Mouse (Mus musculus) MEL (cell line): ENCODE measurements around the gene Slc16a11. TPM values are rescaled to one million over a fixed set of nuclear protein-coding genes. Genes with fewer than 3 reads are reported as not detected.

Experiments
- DNase-seq: peaks from one replicate; pipeline ENCODE4 v3.0.0; 2011; ENCODE audit warnings: low read depth, low spot score
- H3K27ac ChIP-seq: 2 replicates; pipeline ENCODE4 v1.5.1; 2012; ENCODE audit warnings: low read depth, mild to moderate bottlenecking, control low read depth, low read length, moderate library complexity; ENCODE audit not compliant: control insufficient read depth
- H3K27me3 ChIP-seq, 2 experiments: fragments of 150-350 bp in 1 of 2; sonication (generic) in 1 of 2; 2 replicates each; pipeline ENCODE4 v1.6.1; 2012; ENCODE audit warnings: low read length in 2 of 2, mild to moderate bottlenecking in 2 of 2, improper control_type of control experiment in 1 of 2, moderate library complexity in 1 of 2; ENCODE audit not compliant: insufficient read depth in 2 of 2, control insufficient read depth in 1 of 2
- H3K36me3 ChIP-seq, 2 experiments: 2 replicates each; pipeline ENCODE4 v1.6.1; 2012 to 2014; ENCODE audit warnings: low read length in 2 of 2, improper control_type of control experiment in 1 of 2, inconsistent platforms in 1 of 2, mild to moderate bottlenecking in 1 of 2; ENCODE audit not compliant: insufficient read depth in 2 of 2, control insufficient read depth in 1 of 2
- H3K4me1 ChIP-seq, 2 experiments: fragments of 150-350 bp in 1 of 2; sonication (generic) in 1 of 2; 2 replicates each; pipeline ENCODE4 v1.6.1; 2012; ENCODE audit warnings: low read length in 2 of 2, improper control_type of control experiment in 1 of 2, mild to moderate bottlenecking in 1 of 2; ENCODE audit not compliant: insufficient read depth in 2 of 2, control insufficient read depth in 1 of 2
- H3K4me3 ChIP-seq, 2 experiments: fragments of 150-350 bp in 1 of 2; sonication (generic) in 1 of 2; 2 replicates each; pipeline ENCODE4 v1.5.1; 2012; ENCODE audit warnings: low read depth in 2 of 2, low read length in 2 of 2, mild to moderate bottlenecking in 2 of 2, moderate library complexity in 2 of 2, control low read depth in 1 of 2, improper control_type of control experiment in 1 of 2; ENCODE audit not compliant: control insufficient read depth in 1 of 2, insufficient read depth in 1 of 2
- H3K79me2 ChIP-seq: 2 replicates; pipeline ENCODE4 v1.6.1; 2012; ENCODE audit warnings: mild to moderate bottlenecking, low read length, moderate library complexity; ENCODE audit not compliant: control insufficient read depth, poor library complexity, insufficient read depth
- H3K9ac ChIP-seq: 2 replicates; pipeline ENCODE4 v1.6.1; 2012; ENCODE audit warnings: low read depth, mild to moderate bottlenecking, control low read depth, low read length, moderate library complexity; ENCODE audit not compliant: control insufficient read depth, poor library complexity, severe bottlenecking
- H3K9me3 ChIP-seq: fragments of 150-350 bp; sonication (generic); replicated peaks from 2 replicates; pipeline ENCODE4 v1.6.1; 2012; ENCODE audit warnings: mild to moderate bottlenecking, low read length, improper control_type of control experiment, moderate library complexity; ENCODE audit not compliant: insufficient read depth
- BHLHE40 ChIP-seq: IDR thresholded peaks from 2 replicates; pipeline ENCODE4 v1.6.1; 2012; ENCODE audit warnings: low read depth, mild to moderate bottlenecking, inconsistent platforms, low read length, improper control_type of control experiment, borderline replicate concordance
- CHD1 ChIP-seq: IDR thresholded peaks from 2 replicates; pipeline ENCODE4 v1.6.1; 2012; ENCODE audit warnings: low read depth, mild to moderate bottlenecking, inconsistent platforms, low read length, improper control_type of control experiment
- CTCF ChIP-seq, 3 experiments: IDR thresholded peaks in 2 of 3; conservative IDR thresholded peaks in 1 of 3; 2 replicates each; pipeline ENCODE4 v1.5.1; 2011 to 2012; ENCODE audit warnings: low read length in 3 of 3, low read depth in 2 of 3, mild to moderate bottlenecking in 2 of 3, improper control_type of control experiment in 1 of 3, inconsistent platforms in 1 of 3, mixed read lengths in 1 of 3, moderate library complexity in 1 of 3; ENCODE audit not compliant: control insufficient read depth in 1 of 3, insufficient read depth in 1 of 3, poor library complexity in 1 of 3, severe bottlenecking in 1 of 3
- EP300 ChIP-seq, 2 experiments: IDR thresholded peaks; 2 replicates each; pipeline ENCODE4 v1.6.1; 2011; ENCODE audit warnings: improper control_type of control experiment in 2 of 2, low read length in 2 of 2, low read depth in 1 of 2, mild to moderate bottlenecking in 1 of 2
- GABPA ChIP-seq: IDR thresholded peaks from 2 replicates; pipeline ENCODE4 v1.6.1; 2012; ENCODE audit warnings: low read depth, mild to moderate bottlenecking, inconsistent platforms, low read length, improper control_type of control experiment, moderate library complexity
- GATA1 ChIP-seq: IDR thresholded peaks from 2 replicates; pipeline ENCODE4 v1.6.1; 2011; ENCODE audit warnings: low read depth, low read length, improper control_type of control experiment
- MAX ChIP-seq: IDR thresholded peaks from 2 replicates; pipeline ENCODE4 v1.6.1; 2011; ENCODE audit warnings: low read length, improper control_type of control experiment
- MAZ ChIP-seq: IDR thresholded peaks from 2 replicates; pipeline ENCODE4 v1.6.1; 2012; ENCODE audit warnings: low read depth, mild to moderate bottlenecking, inconsistent platforms, low read length, improper control_type of control experiment
- MYC ChIP-seq: IDR thresholded peaks from 2 replicates; pipeline ENCODE4 v1.6.1; 2011; ENCODE audit warnings: low read depth, mild to moderate bottlenecking, low read length, improper control_type of control experiment, moderate library complexity
- NELFE ChIP-seq: IDR thresholded peaks from 2 replicates; pipeline ENCODE4 v1.6.1; 2011; ENCODE audit warnings: low read depth, low read length, improper control_type of control experiment
- RCOR1 ChIP-seq: IDR thresholded peaks from 2 replicates; pipeline ENCODE4 v1.6.1; 2012; ENCODE audit warnings: low read depth, mild to moderate bottlenecking, inconsistent platforms, low read length, improper control_type of control experiment
- USF2 ChIP-seq, 2 experiments: IDR thresholded peaks; 2 replicates each; pipeline ENCODE4 v1.6.1; 2011 to 2012; ENCODE audit warnings: improper control_type of control experiment in 2 of 2, low read length in 2 of 2, borderline replicate concordance in 1 of 2, inconsistent platforms in 1 of 2, low read depth in 1 of 2, mild to moderate bottlenecking in 1 of 2; ENCODE audit not compliant: insufficient read depth in 1 of 2
- ZC3H11A ChIP-seq: IDR thresholded peaks from 2 replicates; pipeline ENCODE4 v1.6.1; 2012; ENCODE audit warnings: low read depth, mild to moderate bottlenecking, inconsistent platforms, low read length, improper control_type of control experiment
- ZKSCAN1 ChIP-seq: IDR thresholded peaks from 2 replicates; pipeline ENCODE4 v1.6.1; 2012; ENCODE audit warnings: low read depth, mild to moderate bottlenecking, inconsistent platforms, low read length, improper control_type of control experiment, moderate library complexity
- polyA plus RNA-seq, 2 experiments: library from polyadenylated mRNA; stranded (reverse) in 1 of 2; unstranded in 1 of 2; fragments of >175 nt in 1 of 2; fragments of >200 nt in 1 of 2; gene quantifications; 2 replicates each; pipeline versions ENCODE4 v1.2.1 to v1.2.4; 2012; ENCODE audit warnings: low replicate concordance in 2 of 2, low read depth in 1 of 2; ENCODE audit not compliant: insufficient read length in 2 of 2, insufficient read depth in 1 of 2, missing spikeins in 1 of 2
- total RNA-seq: library from RNA; depleted of rRNA; stranded (reverse); fragments of 300-350 nt; gene quantifications from 2 replicates; pipeline ENCODE4 v1.2.3, GENCODE M21; 2012

Slc16a11 gene
- total and polyA plus RNA-seq, 3 experiments, result 0.31 to 1.2 TPM; not detected in 1

GRCm38 (mm10) chr11:70192157-70192556 lies 20.4 kb upstream of the Slc16a11 start:
- DNase-seq, result no peak
- H3K9ac ChIP-seq, result no peak overlapping the region
- no peaks in the 10 kb centered on the region for H3K4me1 ChIP-seq
- no peaks in the 10 kb centered on the region for H3K9me3 ChIP-seq
- H3K36me3 ChIP-seq, result no peaks in the 10 kb centered on the region
- H3K27ac ChIP-seq, result no peak overlapping the region
- peaks cover 0 to 3% of the 10 kb centered on the region in 2 experiments; a peak in 2 of 4 replicates for H3K27me3 ChIP-seq
- no peaks in the 10 kb centered on the region for H3K79me2 ChIP-seq
- H3K4me3 ChIP-seq, result no peak overlapping the region
- TF ChIP-seq ZC3H11A (no peak), CHD1 (no peak), GABPA (no peak), MAX (no peak), EP300 (IDR thresholded peaks at IDR 0.05; ENCODE audit: low read depth in 1 of 2, low read length in 2 of 2) (no peak)

DNA sequence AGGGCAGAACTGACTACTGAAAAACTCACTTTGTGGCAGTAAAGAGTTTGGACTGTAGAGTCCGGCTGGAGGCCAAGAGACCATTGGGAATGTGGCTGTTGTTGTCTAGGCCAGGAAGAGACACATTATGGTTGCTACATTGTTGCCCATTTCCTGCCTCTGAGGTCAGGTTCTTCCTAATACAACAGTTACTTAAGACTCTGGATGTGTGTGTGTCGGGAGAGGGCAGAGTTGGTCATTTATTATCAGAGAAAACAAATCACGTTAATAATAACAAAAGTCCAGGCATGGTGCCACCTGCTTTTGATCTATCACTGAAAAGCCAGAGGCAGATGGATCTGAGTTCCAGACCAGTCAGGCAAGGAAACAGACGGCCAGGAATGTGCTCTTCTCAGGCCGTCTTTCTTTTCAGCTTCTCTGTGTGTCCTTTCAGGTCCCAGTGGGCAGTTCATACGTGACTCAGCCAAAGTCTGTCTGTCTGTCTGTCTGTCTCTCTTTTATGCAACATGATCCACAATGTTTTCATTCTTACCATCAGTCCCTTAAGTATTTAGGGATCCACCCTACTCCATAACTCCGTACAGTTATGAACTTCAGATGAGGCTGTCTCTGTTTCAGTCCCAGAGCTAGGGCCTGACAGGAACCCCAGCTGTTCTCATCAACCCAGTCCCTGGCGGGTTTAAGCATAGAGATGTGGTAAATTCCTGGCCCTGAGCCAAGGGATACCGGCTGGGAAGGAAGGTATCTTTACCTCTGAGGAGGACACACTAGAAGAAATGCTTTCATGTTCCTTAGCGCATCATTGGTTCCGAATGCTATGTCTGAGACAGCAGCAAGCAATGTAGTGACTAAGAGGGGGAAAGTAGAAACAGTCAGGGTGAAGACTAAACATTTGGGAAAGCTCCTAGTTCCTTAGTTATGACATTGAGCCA lies 18.9 kb upstream of the Slc16a11 start:
- no peaks in the 10 kb centered on the region for H3K36me3 ChIP-seq
- no peak overlapping the region for H3K27ac ChIP-seq
- H3K4me3 ChIP-seq, result no peak overlapping the region
- no peak for TF ChIP-seq CTCF (IDR thresholded peaks at IDR 0.05 in 2 of 3, conservative IDR thresholded peaks at IDR 0.05 in 1 of 3; ENCODE audit: control insufficient read depth in 1 of 3, insufficient read depth in 1 of 3, low read depth in 2 of 3, low read length in 3 of 3, poor library complexity in 1 of 3, severe bottlenecking in 1 of 3)
- TF ChIP-seq RCOR1, result no peak
- no peak for TF ChIP-seq MAZ
- no peak for TF ChIP-seq GATA1
- TF ChIP-seq, all 39 proteins: peak for 0
- DNase-seq, result no peak
- H3K9me3 ChIP-seq, result no peaks in the 10 kb centered on the region
- H3K27me3 ChIP-seq, result peaks cover 0 to 3% of the 10 kb centered on the region in 2 experiments; a peak in 2 of 4 replicates
- H3K4me1 ChIP-seq, result no peaks in the 10 kb centered on the region
- no peak overlapping the region for H3K9ac ChIP-seq
- H3K79me2 ChIP-seq, result no peaks in the 10 kb centered on the region

DNA sequence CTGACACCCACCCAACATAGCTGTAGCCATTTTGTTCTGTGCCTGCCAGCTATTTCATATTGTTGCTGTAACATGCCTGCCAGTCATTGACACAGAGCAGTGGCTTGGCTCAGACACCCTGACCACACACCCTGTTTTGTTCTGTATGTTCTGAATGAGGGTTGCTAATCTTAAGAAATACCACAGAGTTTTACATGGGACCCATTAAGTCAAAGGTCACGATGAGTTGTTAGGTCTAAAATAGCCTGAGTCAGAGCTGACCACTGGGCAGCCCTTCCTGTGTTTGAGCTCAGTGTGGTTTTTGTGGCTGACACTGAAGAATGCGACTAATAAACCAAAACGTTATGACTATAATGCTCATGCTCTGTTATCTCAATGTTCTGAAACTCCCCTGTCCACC lies 14.2 kb upstream of the Slc16a11 start:
- H3K27ac ChIP-seq, result no peak overlapping the region
- H3K4me1 ChIP-seq, result peaks cover 3 to 6% of the 10 kb centered on the region in 2 experiments; a peak in 3 of 4 replicates
- no peak for DNase-seq
- H3K9me3 ChIP-seq, result no peaks in the 10 kb centered on the region
- H3K4me3 ChIP-seq, result no peak overlapping the region
- H3K36me3 ChIP-seq, result no peaks in the 10 kb centered on the region
- TF ChIP-seq USF2 (IDR thresholded peaks at IDR 0.05; ENCODE audit: borderline replicate concordance in 1 of 2, insufficient read depth in 1 of 2, low read depth in 1 of 2, low read length in 2 of 2), result no peak
- no peak for TF ChIP-seq NELFE
- TF ChIP-seq MYC, result no peak
- TF ChIP-seq BHLHE40, result no peak
- no peak for TF ChIP-seq ZKSCAN1
- H3K27me3 ChIP-seq, result 0 out of 4 replicates have a peak, but pooled peaks cover 0 to 1% of the 10 kb centered on the region in 2 experiments
- no peaks in the 10 kb centered on the region for H3K79me2 ChIP-seq
- no peak overlapping the region for H3K9ac ChIP-seq
